Mouse (Mus musculus) liver, embryonic 14.5 days (tissue): ENCODE measurements around the gene Cdc20. TPM values are rescaled to one million over a fixed set of nuclear protein-coding genes. Genes with fewer than 3 reads are reported as not detected.
A peak's percentile ranks its signal among the peaks of the same experiment; 100 is the strongest.

Experiments used
- ATAC-seq: fragments of 200-750 bp; cut with Nextera tagmentation; 2 replicates; pipeline ENCODE4 v1.8.0; 2017; ENCODE audit warnings: moderate number of reproducible peaks, mild to moderate bottlenecking, moderate library complexity; ENCODE audit not compliant: insufficient read depth
- DNase-seq, 3 experiments: peaks; one replicate each; pipeline ENCODE4 v3.0.0-alpha.2; 2012 to 2013; ENCODE audit warnings: low read depth in 3 of 3, low spot score in 3 of 3
- H3K27ac ChIP-seq: fragments of 300-500 bp; sonication (generic); 2 replicates; pipeline ENCODE4 v1.5.1; 2014; ENCODE audit warnings: moderate library complexity, mild to moderate bottlenecking, control low read depth, inconsistent platforms
- H3K27me3 ChIP-seq: fragments of 300-500 bp; sonication (generic); 2 replicates; pipeline ENCODE4 v1.6.1; 2014; ENCODE audit warnings: mild to moderate bottlenecking, low read length, moderate library complexity; ENCODE audit not compliant: control insufficient read depth, insufficient read depth
- H3K36me3 ChIP-seq: fragments of 300-500 bp; sonication (generic); replicated peaks from 2 replicates; pipeline ENCODE4 v1.6.1; 2014; ENCODE audit warnings: low read depth; ENCODE audit not compliant: control insufficient read depth, insufficient read depth
- H3K4me1 ChIP-seq, 2 experiments: fragments of 200-500 bp in 1 of 2; fragments of 300-500 bp in 1 of 2; sonication (generic) in 1 of 2; replicated peaks; 2 replicates each; pipeline ENCODE4 v1.6.1; 2012 to 2014; ENCODE audit warnings: antibody characterized with exemption in 1 of 2, inconsistent platforms in 1 of 2, low read length in 1 of 2; ENCODE audit not compliant: control insufficient read depth in 2 of 2, insufficient read depth in 2 of 2
- H3K4me2 ChIP-seq: fragments of 300-500 bp; sonication (generic); 2 replicates; pipeline ENCODE4 v1.6.1; 2014; ENCODE audit warnings: low read depth, mild to moderate bottlenecking, control low read depth, moderate library complexity
- H3K4me3 ChIP-seq, 2 experiments: fragments of 200-500 bp in 1 of 2; fragments of 300-500 bp in 1 of 2; sonication (generic) in 1 of 2; 2 replicates each; pipeline ENCODE4 v1.5.1; 2012 to 2014; ENCODE audit warnings: low read depth in 2 of 2, low read length in 2 of 2, mild to moderate bottlenecking in 2 of 2, control low read depth in 1 of 2, inconsistent platforms in 1 of 2, moderate library complexity in 1 of 2; ENCODE audit not compliant: insufficient read depth in 1 of 2
- H3K9ac ChIP-seq: fragments of 300-500 bp; sonication (generic); replicated peaks from 2 replicates; pipeline ENCODE4 v1.6.1; 2014; ENCODE audit warnings: mild to moderate bottlenecking, control low read depth, moderate library complexity
- H3K9me3 ChIP-seq: fragments of 300-500 bp; sonication (generic); 2 replicates; pipeline ENCODE4 v1.6.1; 2016; ENCODE audit warnings: low read length, mixed read lengths; ENCODE audit not compliant: control insufficient read depth
- CTCF ChIP-seq: IDR thresholded peaks from 2 replicates; pipeline ENCODE4 v1.5.1; 2016; ENCODE audit warnings: antibody characterized with exemption, low read depth, control low read depth
- EP300 ChIP-seq: IDR thresholded peaks from 2 replicates; pipeline ENCODE4 v1.6.1; 2016; ENCODE audit warnings: antibody characterized with exemption, low read depth
- WGBS: fragments of 180-500 bp; shearing (Covaris S2); extraction: QIAGEN DNeasy Blood & Tissue Kit; methylation state at CpG from one replicate; pipeline ENCODE4 v1.1.7; 2014; ENCODE audit not compliant: insufficient replicate concordance; 5-methylcytosine and 5-hydroxymethylcytosine counted together
- polyA plus RNA-seq, 2 experiments: library from polyadenylated mRNA; depleted of rRNA in 1 of 2; stranded (reverse) in 1 of 2; unstranded in 1 of 2; fragments of >200 nt; fragmentation: Nextera tagmentation in 1 of 2; extraction: Ambion mirVana in 1 of 2; gene quantifications; 2 replicates each; pipeline versions ENCODE4 v1.2.1 to v1.2.3; 2012 to 2014

Gene Cdc20
- polyA plus RNA-seq, 2 experiments, result 109 to 147 TPM

DNA sequence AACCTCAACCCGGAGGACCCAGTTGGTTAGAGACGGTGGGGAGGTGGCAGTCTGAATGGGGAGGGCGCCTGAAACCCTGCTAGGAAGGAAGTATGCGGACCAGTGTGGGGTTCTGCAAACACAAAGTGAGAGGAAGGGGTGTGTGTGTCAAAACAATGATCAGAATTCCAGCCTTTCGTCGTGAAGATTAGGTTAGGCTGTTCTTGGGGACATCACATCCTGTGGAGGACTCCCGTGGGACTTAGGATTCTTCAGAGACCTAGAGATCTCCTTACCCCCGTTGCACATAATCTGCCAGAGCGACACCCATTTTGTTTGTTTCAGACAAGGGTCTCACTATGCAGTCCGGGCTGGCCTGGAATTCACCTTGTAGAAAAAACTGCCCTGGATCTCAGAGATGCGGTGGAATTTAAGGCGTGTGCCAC, 689 bp upstream of the Cdc20 start:
- peaks cover 19 to 29% of the 10 kb centered on the region in 2 experiments for H3K4me1 ChIP-seq
- H3K36me3 ChIP-seq, result peaks cover 33% of the 10 kb centered on the region
- 10% methylated on average over 12 of the region's 12 CpGs for WGBS
- TF ChIP-seq CTCF (no peak), EP300 (no peak)
- DNase-seq (no peak), ATAC-seq (peak; percentile 46; the same call in 1 of the 2 replicates)
- peak overlapping the region; percentile 89 for H3K4me2 ChIP-seq
- H3K9ac ChIP-seq, result peak overlapping the region; percentile 76
- peak overlapping the region; percentile 75 for H3K27ac ChIP-seq
- no peaks in the 10 kb centered on the region for H3K9me3 ChIP-seq
- no peaks in the 10 kb centered on the region for H3K27me3 ChIP-seq
- H3K4me3 ChIP-seq, result peak overlapping the region; percentile 77 to 82

DNA sequence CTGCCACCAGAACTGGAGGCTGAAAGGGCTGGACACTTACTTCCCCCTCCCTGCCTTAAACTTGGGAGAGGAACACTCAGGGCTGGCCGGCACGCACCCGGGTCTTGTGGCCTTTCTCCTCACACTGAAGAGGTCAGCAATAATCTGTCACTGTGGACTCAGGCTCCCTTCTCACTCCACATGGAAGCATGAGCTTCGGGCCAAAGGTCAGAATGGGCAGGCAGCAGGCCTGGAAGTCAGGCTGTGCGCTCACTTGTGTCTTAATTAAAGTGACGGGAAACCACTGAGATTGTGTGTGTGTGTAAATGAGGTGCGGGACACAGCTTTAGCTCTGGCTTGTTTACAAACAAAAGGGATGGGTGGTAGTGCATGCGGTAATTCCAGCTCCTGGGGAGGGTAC, 4.8 kb downstream of the Cdc20 start:
- H3K27me3 ChIP-seq, result no peaks in the 10 kb centered on the region
- 75% methylated on average over 8 of the region's 8 CpGs for WGBS
- ATAC-seq (no peak), DNase-seq (no peak)
- H3K4me2 ChIP-seq, result no peak overlapping the region
- H3K9ac ChIP-seq, result no peak overlapping the region
- TF ChIP-seq CTCF, result no peak
- TF ChIP-seq EP300, result no peak
- no peak overlapping the region for H3K27ac ChIP-seq
- H3K9me3 ChIP-seq, result no peaks in the 10 kb centered on the region
- no peak overlapping the region for H3K4me3 ChIP-seq
- peaks cover 63% of the 10 kb centered on the region for H3K36me3 ChIP-seq
- peaks cover 37 to 47% of the 10 kb centered on the region in 2 experiments for H3K4me1 ChIP-seq

DNA sequence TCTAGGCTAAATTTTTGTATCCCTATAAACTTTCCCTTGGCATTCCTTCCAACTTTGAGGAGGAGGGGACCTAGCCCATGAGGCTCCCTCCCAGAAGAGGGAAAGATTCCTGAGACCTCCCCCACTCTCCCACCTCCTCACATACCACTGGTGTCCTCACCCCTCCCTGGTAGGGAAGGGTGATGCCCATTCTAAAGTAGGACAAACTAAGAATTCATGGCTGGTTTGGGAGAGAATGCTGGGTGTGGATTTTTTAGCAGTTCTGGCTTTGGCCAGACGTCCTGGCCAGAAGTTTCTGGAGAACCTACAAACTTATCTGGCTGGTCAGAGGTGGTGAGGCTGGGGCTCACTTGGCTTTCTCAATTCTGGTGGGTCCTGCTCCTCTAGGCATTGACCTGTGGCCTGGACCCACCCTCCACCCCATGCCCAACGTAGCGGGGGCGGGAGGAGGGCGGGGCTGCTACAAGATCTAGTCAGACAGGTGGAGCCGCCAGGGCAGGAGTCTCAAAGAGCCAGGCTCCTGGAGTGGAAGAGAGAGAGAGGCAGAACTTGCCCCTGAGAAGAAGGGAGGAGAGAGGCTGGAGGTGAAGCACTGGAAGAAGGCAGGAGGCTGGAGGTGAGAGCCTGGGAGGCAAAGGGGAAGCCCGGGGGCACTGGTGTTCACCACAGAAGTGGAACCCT, 7.8 kb downstream of the Cdc20 start:
- DNase-seq, result no peak
- Histone ChIP-seq H3K9me3 (no peaks in the 10 kb centered on the region), H3K4me3 (peak overlapping the region; percentile 73 to 90), H3K4me1 (peaks cover 48 to 50% of the 10 kb centered on the region in 2 experiments), H3K36me3 (peaks cover 45% of the 10 kb centered on the region), H3K27me3 (no peaks in the 10 kb centered on the region), H3K4me2 (peak overlapping the region; percentile 99), H3K27ac (peak overlapping the region; percentile 85), H3K9ac (peak overlapping the region; percentile 92)
- 9% methylated on average over 7 of the region's 7 CpGs for WGBS
- no peak for ATAC-seq
- no peak for TF ChIP-seq EP300
- no peak for TF ChIP-seq CTCF

DNA sequence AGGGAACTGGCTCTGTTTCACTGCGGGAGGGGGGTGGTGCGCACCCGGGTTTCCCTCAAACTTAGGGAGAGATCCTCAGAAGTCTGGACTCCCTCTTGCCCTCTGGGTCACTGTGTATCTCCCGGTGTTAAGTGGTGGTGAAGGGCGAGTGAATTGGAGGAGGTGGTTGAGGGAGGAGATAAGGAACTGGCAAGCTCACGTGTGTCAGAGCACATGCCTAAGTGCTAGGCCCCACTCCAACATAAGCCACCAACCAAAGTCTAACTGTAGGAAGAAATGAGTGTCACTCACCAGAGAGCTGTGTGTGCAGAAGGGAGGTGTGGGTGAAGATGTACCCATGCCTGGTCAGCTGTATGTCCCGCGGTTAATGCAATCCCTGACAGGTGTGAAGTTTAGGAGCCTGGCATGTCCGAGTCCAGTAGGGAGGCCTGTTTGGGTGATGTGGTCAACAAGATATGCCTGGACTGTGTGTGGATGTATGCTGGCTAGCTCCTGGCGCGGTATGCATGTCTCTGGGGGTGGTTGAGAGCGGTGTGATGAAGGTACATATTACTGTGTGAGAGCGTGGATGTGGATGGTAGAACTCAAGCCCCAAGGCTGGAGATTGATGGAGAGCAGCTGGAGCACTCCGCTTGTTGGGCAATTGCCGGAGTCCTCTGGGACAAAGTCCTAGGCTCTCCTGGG, 8.5 kb downstream of the Cdc20 start:
- Histone ChIP-seq H3K4me1 (peaks cover 54% of the 10 kb centered on the region in 2 experiments), H3K4me3 (peak overlapping the region; percentile 73 to 90)
- peak; percentile 55 for ATAC-seq

DNA sequence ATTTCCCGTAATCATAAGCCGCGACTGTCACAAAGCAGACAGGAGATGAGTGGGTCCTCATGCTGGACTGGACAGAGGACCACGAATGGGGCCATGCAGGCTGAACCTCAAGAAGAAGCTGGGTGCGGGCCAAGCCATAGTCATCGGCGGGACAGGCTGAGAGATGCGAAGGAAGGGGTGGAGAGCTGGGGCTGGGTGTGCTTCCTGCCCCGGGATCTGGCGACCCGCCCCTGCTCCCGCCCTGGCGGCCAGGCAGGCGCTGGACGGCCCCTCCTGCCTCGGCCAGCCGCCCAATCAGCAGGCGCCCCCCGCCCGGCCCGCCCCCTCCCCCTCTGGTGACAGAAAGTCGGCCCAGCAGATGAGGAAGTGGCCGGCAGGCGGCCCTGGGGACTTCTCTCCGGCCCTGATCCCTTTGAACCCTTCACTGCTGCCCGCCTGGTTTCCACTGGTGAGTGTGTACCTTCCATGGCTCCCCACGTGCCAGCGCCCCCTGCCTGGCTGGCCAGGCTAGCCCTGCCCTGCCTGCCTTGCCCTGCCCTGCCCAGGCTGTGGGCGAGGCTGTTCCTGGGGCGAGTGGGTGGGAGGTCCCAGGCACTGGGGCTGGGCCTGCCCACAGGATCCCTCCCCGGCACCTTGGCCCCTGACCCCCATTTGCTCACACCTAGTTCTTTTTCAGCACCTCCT, 9.2 kb downstream of the Cdc20 start, which contains the start of gene Elovl1:
Gene Elovl1 (plus strand): TSS at position 326 of the 684 bp plus-strand sequence.
- Histone ChIP-seq H3K4me2 (peak within 1 kb of the TSS; percentile 99), H3K27me3 (no peaks in the 10 kb centered on the region), H3K9ac (peak within 1 kb of the TSS; percentile 92), H3K9me3 (no peaks in the 10 kb centered on the region), H3K4me3 (peak within 1 kb of the TSS; percentile 73 to 90), H3K4me1 (peaks cover 54 to 57% of the 10 kb centered on the region in 2 experiments), H3K36me3 (peaks cover 31% of the 10 kb centered on the region), H3K27ac (peak within 1 kb of the TSS; percentile 85)
- WGBS, result under 1% methylated on average over 26 of the region's 31 CpGs
- TF ChIP-seq CTCF, result peak; percentile 80
- TF ChIP-seq EP300, result no peak
- ATAC-seq, result peak; percentile 88
- peak; percentile 73 to 83 (median 79) for DNase-seq

More for the DNA sequence above, 8.5 kb downstream of the Cdc20 start:
- peaks cover 39% of the 10 kb centered on the region for H3K36me3 ChIP-seq
- H3K4me2 ChIP-seq, result peak overlapping the region; percentile 99
- 20% methylated on average over 15 of the region's 15 CpGs for WGBS
- peak overlapping the region; percentile 92 for H3K9ac ChIP-seq
- no peaks in the 10 kb centered on the region for H3K27me3 ChIP-seq
- peak overlapping the region; percentile 85 for H3K27ac ChIP-seq
- DNase-seq, result no peak
- TF ChIP-seq CTCF, result no peak
- TF ChIP-seq EP300, result no peak
- no peaks in the 10 kb centered on the region for H3K9me3 ChIP-seq
